Mouse (Mus musculus) central nervous system, embryonic 18 days (tissue): ENCODE data around the gene Gtf2e1. TPM values are rescaled to one million over a fixed set of nuclear protein-coding genes. Genes with fewer than 3 reads are reported as not detected.

Experiments used
- polyA plus RNA-seq: library from polyadenylated mRNA; depleted of rRNA; stranded (reverse); fragments of >200 nt; gene quantifications from 2 replicates; pipeline ENCODE4 v1.2.3, GENCODE M21; 2012; rRNA removed

Gene Gtf2e1
- 26.5 and 28.1 TPM in 2 replicates for polyA plus RNA-seq

DNA sequence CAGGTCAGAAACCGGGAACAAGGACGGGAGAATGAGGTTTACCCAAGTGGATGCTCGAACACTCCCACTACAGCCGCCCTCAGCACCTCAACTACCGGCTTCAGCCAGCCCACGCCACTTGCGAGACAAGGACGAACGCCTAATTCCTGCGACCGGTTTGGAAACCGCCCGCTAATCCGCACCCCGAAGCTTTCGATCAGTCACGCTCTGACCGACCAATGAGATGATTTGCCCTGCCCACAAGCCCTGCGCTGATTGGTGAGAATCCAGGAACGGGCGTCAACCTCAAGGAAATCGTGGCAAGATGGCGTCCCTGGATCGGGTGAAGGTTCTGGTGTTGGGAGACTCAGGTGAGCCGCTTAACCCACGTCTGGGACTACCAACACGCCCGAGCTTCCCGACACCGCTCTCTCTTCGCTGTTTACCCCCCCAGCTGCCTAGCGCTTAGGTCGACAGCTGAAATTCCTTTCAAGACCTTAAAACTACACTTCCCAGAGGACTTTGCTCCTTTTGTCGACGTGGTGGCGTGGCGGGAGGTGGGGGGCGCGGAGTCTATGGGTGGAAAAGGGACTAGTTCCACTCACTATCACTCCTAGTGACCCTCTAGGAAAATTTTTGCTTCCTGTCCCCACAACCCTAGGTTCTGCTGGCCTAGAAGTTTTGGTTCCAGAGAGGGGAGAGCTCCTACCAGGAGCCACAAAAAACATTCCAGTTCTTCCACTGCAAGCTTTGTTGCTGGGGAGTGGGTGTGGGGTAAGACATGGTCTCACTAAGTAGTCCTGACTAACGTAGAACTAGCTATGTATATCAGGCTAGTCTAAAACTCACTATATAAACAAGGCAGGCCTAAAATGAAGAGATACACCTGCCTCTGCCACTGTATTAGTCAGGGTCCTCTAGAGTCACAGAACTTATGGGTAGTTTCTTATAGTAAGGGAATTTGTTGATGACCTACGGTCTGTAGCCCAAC is at the start of gene Gtf2e1, which contains the start of gene Rabl3:
TSS of gene Gtf2e1 (minus strand) at position 179 of the 970 bp plus-strand sequence.
TSS of gene Rabl3 (plus strand) at position 275 of the 970 bp plus-strand sequence.

DNA sequence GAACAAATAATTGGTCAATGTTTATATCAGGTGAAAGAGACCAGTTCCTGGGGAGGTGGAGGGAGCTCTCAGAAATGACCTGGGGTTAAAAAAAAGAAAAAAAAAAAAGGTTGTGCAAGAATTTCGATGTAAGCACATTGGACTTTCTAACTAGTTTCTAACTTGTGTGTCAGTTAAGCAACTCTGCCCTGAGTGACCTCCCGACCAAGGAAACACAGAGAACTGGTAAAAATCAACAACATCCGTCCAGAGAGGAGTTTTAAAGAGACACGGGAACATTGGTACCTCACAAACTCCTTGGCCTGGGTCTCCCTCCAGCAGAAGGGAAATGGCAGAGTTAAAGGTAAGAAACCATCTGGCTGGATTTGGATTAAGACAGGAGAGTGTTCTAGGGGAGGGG is 40.4 kb upstream of the Gtf2e1 start, which contains the start of gene Hgd:
TSS of gene Hgd (plus strand) at position 160 of the 400 bp plus-strand sequence.

Other genes starting within 250 kb of the Gtf2e1 start
- 3.5 and 4.1 TPM in 2 replicates for gene Stxbp5l, start 154.8 kb downstream of the Gtf2e1 start, polyA plus RNA-seq
- 6.6 and 7.3 TPM in 2 replicates for gene Rabl3, start 96 bp upstream of the Gtf2e1 start, polyA plus RNA-seq
- gene Hgd, start 40.4 kb upstream of the Gtf2e1 start, polyA plus RNA-seq, result 0.11 and 0.21 TPM in 2 replicates
- gene Ndufb4, start 114.7 kb upstream of the Gtf2e1 start, polyA plus RNA-seq, result 60.5 and 69.6 TPM in 2 replicates
- gene Fstl1, start 237.1 kb upstream of the Gtf2e1 start, polyA plus RNA-seq, result 57.2 and 60.4 TPM in 2 replicates